Mouse (Mus musculus) lung, postnatal 0 days (tissue): ENCODE measurements around the gene Fdx1l.

ENCODE experiments used
- CTCF ChIP-seq: IDR thresholded peaks from 2 replicates; pipeline ENCODE4 v1.5.1; 2016; ENCODE audit warnings: antibody characterized with exemption, mild to moderate bottlenecking
- EP300 ChIP-seq: IDR thresholded peaks from 2 replicates; pipeline ENCODE4 v1.6.1; 2016; ENCODE audit warnings: antibody characterized with exemption, mild to moderate bottlenecking, control low read depth

GRCm38 (mm10) chr9:21107607-21108237 is 34.3 kb upstream of the Fdx1l start:
- TF ChIP-seq CTCF (no peak), EP300 (no peak)
